Mouse (Mus musculus) spleen, adult 2 months (tissue): Measurements from ENCODE around the gene Lrmda. TPM values are rescaled to one million over a fixed set of nuclear protein-coding genes. Genes with fewer than 3 reads are reported as not detected.

ENCODE experiments used
- DNase-seq, 2 experiments: peaks; one replicate each; pipeline versions ENCODE4 v3.0.0 to v3.0.0-alpha.2; 2012 to 2021; ENCODE audit warnings: low spot score in 2 of 2, low read depth in 1 of 2
- H3K27ac ChIP-seq: fragments of 200-500 bp; 2 replicates; pipeline ENCODE4 v1.5.1; 2012; ENCODE audit warnings: low read length, inconsistent platforms; ENCODE audit not compliant: insufficient read depth
- H3K27me3 ChIP-seq: fragments of 200-500 bp; 2 replicates; pipeline ENCODE4 v1.6.1; 2012; ENCODE audit warnings: mild to moderate bottlenecking, moderate library complexity, low read length, inconsistent platforms; ENCODE audit not compliant: control insufficient read depth, insufficient read depth
- H3K36me3 ChIP-seq: fragments of 200-500 bp; 2 replicates; pipeline ENCODE4 v1.6.1; 2012; ENCODE audit warnings: mild to moderate bottlenecking, low read length, inconsistent platforms; ENCODE audit not compliant: control insufficient read depth, insufficient read depth
- H3K4me1 ChIP-seq: fragments of 200-500 bp; 2 replicates; pipeline ENCODE4 v1.6.1; 2011; ENCODE audit warnings: inconsistent platforms; ENCODE audit not compliant: control insufficient read depth, insufficient read depth, insufficient read length
- H3K4me3 ChIP-seq: fragments of 200-500 bp; 2 replicates; pipeline ENCODE4 v1.5.1; 2011; ENCODE audit warnings: mild to moderate bottlenecking, inconsistent platforms; ENCODE audit not compliant: insufficient read depth, insufficient read length; ENCODE audit errors: extremely low read depth
- CTCF ChIP-seq: fragments of 200-500 bp; IDR thresholded peaks from 2 replicates; pipeline ENCODE4 v1.5.1; 2011; ENCODE audit warnings: mild to moderate bottlenecking, inconsistent platforms; ENCODE audit not compliant: insufficient read depth, insufficient read length, insufficient replicate concordance; ENCODE audit errors: extremely low read depth
- POLR2A ChIP-seq: fragments of 200-500 bp; IDR thresholded peaks from 2 replicates; pipeline ENCODE4 v1.6.1; 2011; ENCODE audit warnings: low read depth, low read length, inconsistent platforms
- WGBS: fragments of 180-500 bp; shearing (Covaris S2); methylation state at CpG from one replicate; pipeline ENCODE4 v1.1.7; 2018; 5-methylcytosine and 5-hydroxymethylcytosine counted together
- polyA plus RNA-seq: library from polyadenylated mRNA; depleted of rRNA; stranded (reverse); fragments of >200 nt; gene quantifications from 2 replicates; pipeline ENCODE4 v1.2.3, GENCODE M21; 2012

The Lrmda gene
- polyA plus RNA-seq, 1 experiment = 0.37 TPM

DNA sequence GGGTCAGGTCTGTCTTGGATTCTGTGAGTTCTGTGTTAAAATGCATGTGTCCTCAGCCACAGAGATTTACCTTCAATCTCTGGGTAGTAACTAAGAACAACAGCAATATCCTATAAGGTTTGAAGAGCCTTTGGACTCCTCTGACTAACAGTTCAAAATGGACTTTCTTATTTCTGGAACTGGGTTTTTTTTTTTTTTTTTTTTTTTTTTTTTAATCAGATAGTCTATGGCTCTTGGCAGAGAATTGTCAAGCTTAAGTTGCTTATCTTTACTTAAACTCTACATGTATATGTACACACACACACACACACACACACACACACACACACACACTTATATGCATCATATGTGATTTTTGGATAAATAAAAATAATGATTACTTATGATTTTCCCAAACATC, 723.0 kb downstream of the Lrmda start:
- no peak for DNase-seq
- H3K27ac ChIP-seq = no peak overlapping the region
- H3K27me3 ChIP-seq = no peaks in the 10 kb centered on the region
- H3K4me1 ChIP-seq = no peaks in the 10 kb centered on the region
- TF ChIP-seq POLR2A (no peak), CTCF (no peak)
- no peak overlapping the region for H3K4me3 ChIP-seq
- no peaks in the 10 kb centered on the region for H3K36me3 ChIP-seq

- WGBS = 71% methylated on average over 4 of the region's 4 CpGs
- DNase-seq = no peak
- Histone ChIP-seq H3K27ac (no peak overlapping the region), H3K4me1 (no peaks in the 10 kb centered on the region), H3K36me3 (no peaks in the 10 kb centered on the region), H3K4me3 (no peak overlapping the region), H3K27me3 (no peaks in the 10 kb centered on the region)
- TF ChIP-seq CTCF = no peak
- TF ChIP-seq POLR2A = no peak
These were observed 723.8 kb downstream of the Lrmda start for GRCm38 (mm10) chr14:22743264-22743663.

DNA sequence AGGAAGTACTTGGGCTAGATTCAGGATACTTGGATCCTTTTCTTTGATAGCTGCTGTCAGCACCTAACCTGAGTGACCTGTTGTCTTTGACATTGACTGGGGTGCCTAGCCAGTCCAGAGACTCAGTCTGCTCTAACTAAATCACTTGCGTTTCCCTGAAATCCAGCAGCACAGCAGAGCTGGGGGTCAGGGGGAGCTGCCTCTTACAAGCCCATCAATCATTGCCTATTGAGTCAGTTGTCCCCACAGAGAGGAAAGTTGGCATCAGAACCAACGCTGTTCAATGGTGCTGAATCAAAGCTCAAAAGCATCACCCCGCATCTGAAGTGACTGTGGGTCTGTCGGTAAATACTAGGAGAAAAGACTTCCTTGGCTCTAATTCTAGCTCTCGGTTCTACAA, 725.2 kb downstream of the Lrmda start:
- WGBS = 85% methylated on average over 5 of the region's 5 CpGs
- no peak overlapping the region for H3K27ac ChIP-seq
- no peak for DNase-seq
- H3K4me1 ChIP-seq = no peaks in the 10 kb centered on the region
- H3K36me3 ChIP-seq = no peaks in the 10 kb centered on the region
- no peaks in the 10 kb centered on the region for H3K27me3 ChIP-seq
- H3K4me3 ChIP-seq = no peak overlapping the region
- TF ChIP-seq POLR2A = no peak

DNA sequence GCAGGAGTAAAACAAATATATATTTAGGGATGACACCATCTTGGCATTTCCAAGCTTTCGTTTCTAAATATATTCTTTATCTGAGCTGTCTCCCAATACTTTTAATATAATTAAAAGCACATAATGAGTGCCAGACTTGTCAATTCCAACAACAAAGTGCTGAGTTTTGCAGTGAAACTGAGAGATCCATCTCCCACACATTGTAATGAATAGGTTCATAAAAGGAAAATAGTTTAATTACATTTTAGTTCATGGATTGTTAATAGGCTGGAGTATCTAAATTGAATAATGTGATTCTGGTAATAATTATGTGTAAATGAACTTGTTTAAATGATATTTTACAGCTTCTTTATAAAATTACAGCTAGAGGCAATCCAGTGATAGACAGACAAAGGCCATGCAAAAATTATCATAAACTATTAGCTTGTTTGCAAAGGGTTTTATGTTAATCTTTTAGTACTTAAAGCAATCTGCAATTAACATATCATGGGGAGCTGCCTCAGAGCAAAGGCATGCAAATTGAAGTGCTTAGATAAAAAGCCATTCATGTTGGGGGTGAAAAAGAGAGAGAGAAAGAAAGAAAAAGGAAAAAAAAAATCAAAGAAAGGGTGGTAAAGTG, 725.9 kb downstream of the Lrmda start:
- H3K4me3 ChIP-seq = no peak overlapping the region
- H3K36me3 ChIP-seq = no peaks in the 10 kb centered on the region
- WGBS = 77% methylated on average over 1 of the region's 1 CpGs
- TF ChIP-seq POLR2A (no peak), CTCF (no peak)
- H3K27ac ChIP-seq = no peak overlapping the region
- DNase-seq = no peak
- no peaks in the 10 kb centered on the region for H3K27me3 ChIP-seq
- H3K4me1 ChIP-seq = no peaks in the 10 kb centered on the region

- H3K27ac ChIP-seq = no peak overlapping the region
- no peak overlapping the region for H3K4me3 ChIP-seq
- no peak for DNase-seq
- no peaks in the 10 kb centered on the region for H3K4me1 ChIP-seq
- TF ChIP-seq CTCF (no peak), POLR2A (no peak)
- WGBS = 60% methylated on average over 5 of the region's 5 CpGs
- no peaks in the 10 kb centered on the region for H3K27me3 ChIP-seq
- no peaks in the 10 kb centered on the region for H3K36me3 ChIP-seq
These were observed 726.5 kb downstream of the Lrmda start for GRCm38 (mm10) chr14:22745882-22746480.

DNA sequence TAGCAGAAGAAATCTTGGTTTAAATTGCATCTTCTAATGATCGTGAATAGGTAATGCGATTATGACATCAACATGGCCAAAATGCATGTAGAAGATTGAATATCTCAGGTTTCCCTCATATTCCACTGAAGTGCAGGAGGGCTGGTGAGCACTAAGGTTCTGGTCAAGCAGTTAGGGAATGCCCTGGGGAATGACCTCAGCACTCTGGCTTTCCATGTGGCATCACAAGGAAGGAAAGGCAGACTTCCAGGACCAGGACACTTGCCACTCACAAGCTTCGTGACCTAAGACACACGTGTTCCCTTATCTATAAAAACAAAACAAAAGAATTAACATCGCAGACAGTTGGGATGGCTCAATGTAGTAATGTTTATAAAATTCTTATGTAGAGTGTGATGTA, 728.3 kb downstream of the Lrmda start:
- Histone ChIP-seq H3K27me3 (no peaks in the 10 kb centered on the region), H3K4me1 (no peaks in the 10 kb centered on the region), H3K4me3 (no peak overlapping the region), H3K36me3 (no peaks in the 10 kb centered on the region), H3K27ac (no peak overlapping the region)
- 93% methylated on average over 5 of the region's 5 CpGs for WGBS
- DNase-seq = no peak
- TF ChIP-seq POLR2A (no peak), CTCF (no peak)

DNA sequence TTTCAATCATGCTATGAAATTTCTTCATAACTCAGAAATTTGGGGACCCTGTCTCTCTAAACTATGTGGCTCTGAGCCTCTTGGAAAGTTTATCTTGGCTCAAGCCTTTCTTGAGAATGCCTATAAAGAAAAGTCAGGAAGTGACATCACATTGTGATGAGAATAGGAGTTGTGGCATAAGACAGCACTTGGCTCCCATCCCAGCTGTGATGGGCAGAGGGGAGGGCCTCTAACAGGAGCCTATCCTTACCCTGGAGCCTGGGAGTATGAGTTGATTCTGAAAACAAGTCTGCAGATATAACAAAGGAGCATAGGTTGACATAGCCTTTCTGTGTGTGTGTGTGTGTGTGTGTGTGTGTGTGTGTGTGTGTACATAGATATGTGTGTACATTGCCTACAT, 730.9 kb downstream of the Lrmda start:
- H3K27me3 ChIP-seq = no peaks in the 10 kb centered on the region
- no peaks in the 10 kb centered on the region for H3K4me1 ChIP-seq
- H3K4me3 ChIP-seq = no peak overlapping the region
- TF ChIP-seq POLR2A (no peak), CTCF (no peak)
- DNase-seq = no peak
- no peak overlapping the region for H3K27ac ChIP-seq
- no peaks in the 10 kb centered on the region for H3K36me3 ChIP-seq
